Mouse (Mus musculus) spleen, adult 2 months (tissue): ENCODE data around the gene Mlh1.

Experiments
- CTCF ChIP-seq: fragments of 200-500 bp; IDR thresholded peaks from 2 replicates; pipeline ENCODE4 v1.5.1; 2011; ENCODE audit warnings: mild to moderate bottlenecking, inconsistent platforms; ENCODE audit not compliant: insufficient read depth, insufficient read length, insufficient replicate concordance; ENCODE audit errors: extremely low read depth
- POLR2A ChIP-seq: fragments of 200-500 bp; IDR thresholded peaks from 2 replicates; pipeline ENCODE4 v1.6.1; 2011; ENCODE audit warnings: low read depth, low read length, inconsistent platforms

GRCm38 (mm10) chr9:111208185-111208584 lies 63.4 kb downstream of the Mlh1 start:
- no peak for TF ChIP-seq CTCF
- no peak for TF ChIP-seq POLR2A
